Mouse (Mus musculus) testis, adult 2 months (tissue): ENCODE data around the gene Dnah2. TPM values are rescaled to one million over a fixed set of nuclear protein-coding genes. Genes with fewer than 3 reads are reported as not detected.

ENCODE experiments used
- H3K27ac ChIP-seq: fragments of 200-500 bp; 2 replicates; pipeline ENCODE4 v1.5.1; 2012; ENCODE audit warnings: low read depth, low read length; ENCODE audit not compliant: control insufficient read depth, insufficient read depth
- H3K27me3 ChIP-seq: fragments of 200-500 bp; 2 replicates; pipeline ENCODE4 v1.6.1; 2012; ENCODE audit warnings: mild to moderate bottlenecking, low read length, moderate library complexity; ENCODE audit not compliant: control insufficient read depth, insufficient read depth
- H3K36me3 ChIP-seq: fragments of 200-500 bp; 2 replicates; pipeline ENCODE4 v1.6.1; 2012; ENCODE audit warnings: mild to moderate bottlenecking, low read length; ENCODE audit not compliant: control insufficient read depth, insufficient read depth
- H3K4me1 ChIP-seq: fragments of 200-500 bp; 2 replicates; pipeline ENCODE4 v1.6.1; 2012; ENCODE audit warnings: low read length; ENCODE audit not compliant: control insufficient read depth, insufficient read depth
- H3K4me3 ChIP-seq: fragments of 200-500 bp; 2 replicates; pipeline ENCODE4 v1.5.1; 2012; ENCODE audit warnings: low read depth, mild to moderate bottlenecking, low read length, moderate library complexity, mixed read lengths; ENCODE audit not compliant: control insufficient read depth
- CTCF ChIP-seq: fragments of 200-500 bp; IDR thresholded peaks from 2 replicates; pipeline ENCODE4 v1.5.1; 2012; ENCODE audit warnings: low read depth, mild to moderate bottlenecking, inconsistent platforms, low read length, moderate library complexity; ENCODE audit not compliant: control insufficient read depth, insufficient read depth, insufficient replicate concordance
- POLR2A ChIP-seq: fragments of 200-500 bp; IDR thresholded peaks from 2 replicates; pipeline ENCODE4 v1.6.1; 2012; ENCODE audit warnings: low read depth, mild to moderate bottlenecking, inconsistent platforms, low read length, moderate library complexity; ENCODE audit not compliant: control insufficient read depth
- polyA plus RNA-seq: library from polyadenylated mRNA; depleted of rRNA; stranded (reverse); fragments of >200 nt; gene quantifications from 2 replicates; pipeline ENCODE4 v1.2.3, GENCODE M21; 2012

Dnah2 gene
- polyA plus RNA-seq, 1 experiment: 39.3 TPM

DNA sequence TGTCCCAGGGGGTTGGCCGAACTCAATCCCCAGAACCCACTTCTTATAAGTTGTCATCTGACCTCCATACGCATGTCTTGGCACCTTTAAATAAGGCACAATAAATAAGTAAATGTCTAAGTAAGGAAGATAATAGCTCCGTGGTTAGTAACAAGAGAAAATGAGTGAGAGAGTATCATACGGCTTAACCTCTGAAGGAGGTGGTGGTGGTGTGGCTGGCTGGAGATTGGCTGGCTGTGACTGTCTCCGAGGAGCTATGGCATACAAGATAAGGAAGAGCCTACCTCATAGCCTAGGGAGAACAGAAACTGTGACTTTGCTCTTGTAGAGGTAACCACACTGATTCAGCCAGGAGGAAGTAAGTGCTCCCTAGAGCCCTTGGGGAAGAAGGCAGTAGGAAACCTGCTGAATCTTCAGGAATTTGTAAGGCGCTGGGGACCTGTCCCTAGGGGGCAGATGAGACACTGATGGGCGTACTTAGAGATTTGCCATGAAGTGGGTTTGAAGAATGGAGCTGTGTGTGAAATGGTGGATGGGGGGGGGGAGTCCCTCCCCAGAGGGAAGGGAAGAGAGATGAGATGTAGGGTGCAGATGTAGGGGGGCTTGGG lies 36.9 kb upstream of the Dnah2 start:
- H3K27me3 ChIP-seq: no peaks in the 10 kb centered on the region
- no peak overlapping the region for H3K27ac ChIP-seq
- peaks cover 7% of the 10 kb centered on the region for H3K4me1 ChIP-seq
- H3K4me3 ChIP-seq: no peak overlapping the region
- H3K36me3 ChIP-seq: peaks cover 5% of the 10 kb centered on the region; the same call in 1 of the 2 replicates
- TF ChIP-seq POLR2A (no peak), CTCF (no peak)

DNA sequence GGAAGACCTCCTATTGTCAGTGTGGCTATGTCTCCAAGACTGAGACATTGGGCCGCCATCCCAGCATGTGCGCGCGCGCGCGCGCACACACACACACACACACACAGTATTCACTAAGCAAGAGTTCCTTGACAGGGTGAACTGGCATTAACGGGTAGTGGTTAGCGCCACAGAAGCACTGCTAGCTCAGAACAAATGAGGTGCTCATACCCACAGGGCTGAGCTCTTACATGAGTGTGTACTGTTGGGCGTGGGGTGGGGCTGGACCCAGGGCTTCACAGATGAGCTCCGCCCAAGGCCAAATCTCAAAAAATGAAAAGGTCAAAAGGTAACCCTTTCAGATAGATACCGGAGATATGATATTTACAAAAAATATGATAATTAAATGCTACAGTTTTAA lies 36.0 kb upstream of the Dnah2 start:
- peaks cover 9% of the 10 kb centered on the region for H3K4me1 ChIP-seq
- H3K4me3 ChIP-seq: no peak overlapping the region
- H3K36me3 ChIP-seq: peaks cover 5% of the 10 kb centered on the region; the same call in 1 of the 2 replicates
- no peaks in the 10 kb centered on the region for H3K27me3 ChIP-seq
- TF ChIP-seq CTCF (no peak), POLR2A (no peak)
- no peak overlapping the region for H3K27ac ChIP-seq

DNA sequence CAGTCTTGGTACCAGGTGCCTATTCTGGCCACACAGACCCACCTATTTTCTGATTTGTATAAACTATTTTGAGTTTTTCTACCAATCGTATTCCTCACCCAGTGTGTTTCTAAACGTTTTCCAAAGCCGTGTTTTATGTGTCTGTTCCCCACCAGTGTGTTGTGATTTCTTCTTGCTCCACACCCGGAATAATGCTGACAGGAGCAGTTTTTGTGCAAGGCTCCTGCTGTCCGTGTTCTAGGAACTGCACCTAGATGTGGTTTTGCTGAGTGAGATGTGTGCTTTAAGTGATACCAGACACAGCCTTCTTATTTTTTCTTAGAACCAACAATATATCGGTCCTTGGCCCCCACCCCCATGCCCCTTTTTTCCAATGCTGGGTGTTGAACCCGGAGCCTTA lies 35.1 kb upstream of the Dnah2 start:
- TF ChIP-seq POLR2A (no peak), CTCF (no peak)
- no peak overlapping the region for H3K4me3 ChIP-seq
- peaks cover 5% of the 10 kb centered on the region; the same call in 1 of the 2 replicates for H3K36me3 ChIP-seq

GRCm38 (mm10) chr11:69582230-69582805 lies 33.4 kb upstream of the Dnah2 start:
- Histone ChIP-seq H3K27me3 (no peaks in the 10 kb centered on the region), H3K4me1 (peaks cover 16% of the 10 kb centered on the region), H3K36me3 (0 out of 2 replicates have a peak, but pooled peaks cover 2% of the 10 kb centered on the region), H3K27ac (no peak overlapping the region), H3K4me3 (no peak overlapping the region)
- TF ChIP-seq POLR2A (no peak), CTCF (no peak)

More for the DNA sequence above, 35.1 kb upstream of the Dnah2 start:
- H3K4me1 ChIP-seq: peaks cover 9% of the 10 kb centered on the region
- H3K27ac ChIP-seq: no peak overlapping the region
- no peaks in the 10 kb centered on the region for H3K27me3 ChIP-seq

DNA sequence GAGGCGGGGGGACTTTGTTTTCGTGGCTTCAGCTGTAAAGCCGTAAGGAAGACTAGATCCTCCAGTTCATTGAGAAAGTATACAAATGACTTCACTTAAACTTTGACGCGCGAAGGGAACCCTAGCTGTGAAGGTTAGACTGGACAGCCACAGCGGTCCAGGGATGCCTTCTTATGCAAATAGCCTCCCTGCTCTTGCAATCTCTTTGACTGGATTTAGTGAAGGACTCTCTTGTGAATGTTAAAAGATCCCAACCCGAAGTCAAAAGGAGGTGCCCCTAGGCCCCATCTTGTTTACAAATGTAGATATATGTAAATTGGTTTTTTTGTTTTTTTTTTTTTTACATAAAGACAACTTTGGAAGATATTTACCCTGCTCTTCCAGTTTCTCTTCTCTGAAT lies 32.9 kb upstream of the Dnah2 start:
- H3K27ac ChIP-seq: peak overlapping the region; percentile 89; the same call in 1 of the 2 replicates
- no peak for TF ChIP-seq CTCF
- TF ChIP-seq POLR2A: no peak
- no peaks in the 10 kb centered on the region for H3K36me3 ChIP-seq
- H3K4me3 ChIP-seq: peak overlapping the region; percentile 85
- no peaks in the 10 kb centered on the region for H3K27me3 ChIP-seq
- peaks cover 16% of the 10 kb centered on the region for H3K4me1 ChIP-seq

DNA sequence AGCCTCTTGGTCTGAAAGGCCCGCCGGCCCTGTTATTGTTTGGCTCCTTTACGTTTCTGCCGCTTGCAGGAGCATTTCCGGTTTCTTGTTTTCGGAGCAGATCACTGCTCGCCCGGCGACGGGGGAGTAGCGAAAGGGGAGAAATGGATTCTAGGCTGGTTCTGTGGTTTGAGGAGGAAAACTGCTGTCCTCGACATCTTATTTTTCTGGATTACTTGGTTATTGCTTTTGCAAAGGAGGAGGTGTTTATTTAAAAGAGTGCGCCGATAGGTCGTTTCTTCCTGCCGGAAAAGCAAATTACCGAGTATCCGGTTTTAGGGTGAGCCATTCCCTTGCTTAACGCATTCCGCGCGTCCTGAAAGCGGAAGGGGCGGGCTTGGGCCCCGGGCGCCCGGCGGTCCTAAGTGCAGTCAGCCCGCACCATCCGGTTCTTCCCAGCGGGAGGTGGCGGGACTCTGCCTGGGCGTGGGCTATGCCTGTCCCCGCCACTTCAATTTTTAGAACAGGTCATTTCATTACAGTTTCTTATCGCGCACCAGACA lies 32.3 kb upstream of the Dnah2 start:
- peak overlapping the region; percentile 85 for H3K4me3 ChIP-seq
- no peaks in the 10 kb centered on the region for H3K36me3 ChIP-seq
- peaks cover 16% of the 10 kb centered on the region for H3K4me1 ChIP-seq
- H3K27ac ChIP-seq: peak overlapping the region; percentile 89
- TF ChIP-seq CTCF (no peak), POLR2A (peak; percentile 17; the same call in 1 of the 2 replicates)
- H3K27me3 ChIP-seq: no peaks in the 10 kb centered on the region

GRCm38 (mm10) chr11:69580572-69581146 lies 31.7 kb upstream of the Dnah2 start:
- Histone ChIP-seq H3K27me3 (no peaks in the 10 kb centered on the region), H3K36me3 (no peaks in the 10 kb centered on the region), H3K4me1 (peaks cover 16% of the 10 kb centered on the region), H3K27ac (peak overlapping the region; percentile 89), H3K4me3 (peak overlapping the region; percentile 85)
- TF ChIP-seq CTCF (no peak), POLR2A (no peak)
